Mouse (Mus musculus): ENCODE measurements at regions not wholly inside any gene's neighbourhood (a gene's known extent, or its start where the extent isn't known, plus 50 kb on each side); places are given as distances from the start of the nearest gene placed in this dataset.
A peak's percentile ranks its signal among the peaks of the same experiment; 100 is the strongest.

- DNase-seq = no peak
These were observed 140.1 kb downstream of the Ppp4r2 start for GRCm38 (mm10) chr6:100973366-100974090.

- no peak for DNase-seq
These were observed 141.3 kb downstream of the Ppp4r2 start for GRCm38 (mm10) chr6:100974716-100975115.

GRCm38 (mm10) chr6:100975835-100976234 lies 142.4 kb downstream of the Ppp4r2 start:
- DNase-seq = no peak

- no peak for DNase-seq
These were observed 143.8 kb downstream of the Ppp4r2 start for GRCm38 (mm10) chr6:100977201-100977691.

GRCm38 (mm10) chr6:100978113-100978512 lies 144.7 kb downstream of the Ppp4r2 start:
- no peak for DNase-seq

GRCm38 (mm10) chr6:100978727-100979460 lies 145.5 kb downstream of the Ppp4r2 start:
- no peak for DNase-seq

GRCm38 (mm10) chr6:100980156-100980555 lies 146.7 kb downstream of the Ppp4r2 start:
- no peak for DNase-seq

- no peak for DNase-seq
These were observed 151.4 kb downstream of the Ppp4r2 start for GRCm38 (mm10) chr6:100984861-100985260.

GRCm38 (mm10) chr6:100985334-100985937 lies 152.0 kb downstream of the Ppp4r2 start:
- no peak for DNase-seq

- DNase-seq = no peak
These were observed 155.1 kb downstream of the Ppp4r2 start for GRCm38 (mm10) chr6:100988521-100988920.

GRCm38 (mm10) chr6:100993421-100993820 lies 160.0 kb downstream of the Ppp4r2 start:
- no peak for DNase-seq

GRCm38 (mm10) chr6:100995874-100996560 lies 162.6 kb downstream of the Ppp4r2 start:
- DNase-seq = no peak

GRCm38 (mm10) chr6:100998285-100998684 lies 164.9 kb downstream of the Ppp4r2 start:
- DNase-seq = no peak

GRCm38 (mm10) chr6:101003901-101004300 lies 170.5 kb downstream of the Ppp4r2 start:
- DNase-seq = no peak

GRCm38 (mm10) chr6:101021650-101022049 lies 188.2 kb downstream of the Ppp4r2 start:
- no peak for DNase-seq

- no peak for DNase-seq
These were observed 192.4 kb downstream of the Ppp4r2 start for GRCm38 (mm10) chr6:101025816-101026215.

- DNase-seq = no peak
These were observed 194.0 kb downstream of the Ppp4r2 start for GRCm38 (mm10) chr6:101027462-101027861.

GRCm38 (mm10) chr6:101029436-101029835 lies 196.0 kb downstream of the Ppp4r2 start:
- no peak for DNase-seq

- no peak for DNase-seq
These were observed 197.2 kb downstream of the Ppp4r2 start for GRCm38 (mm10) chr6:101030451-101031125.

GRCm38 (mm10) chr6:101046755-101047154 lies 213.3 kb downstream of the Ppp4r2 start:
- DNase-seq = peak; percentile 31 to 52

GRCm38 (mm10) chr6:101047195-101047594 lies 213.8 kb downstream of the Ppp4r2 start:
- DNase-seq = no peak

GRCm38 (mm10) chr6:101048431-101048830 lies 215.0 kb downstream of the Ppp4r2 start:
- no peak for DNase-seq
